Mouse (Mus musculus): ENCODE measurements around the gene Atp2b2. TPM values are rescaled to one million over a fixed set of nuclear protein-coding genes. Genes with fewer than 3 reads are reported as not detected.

The Atp2b2 gene
- polyA plus RNA-seq, 1 experiment from 2014 or later, result 0.15 TPM

- Histone ChIP-seq H3K36me3 (ENCODE audit: control insufficient read depth, insufficient read depth, low read length) (no peaks in the 10 kb centered on the region), H3K9ac (ENCODE audit: low read length) (no peak overlapping the region), H3K4me1 (replicated peaks; ENCODE audit: control insufficient read depth, insufficient read depth, low read length) (no peaks in the 10 kb centered on the region), H3K27ac (ENCODE audit: low read length) (no peak overlapping the region), H3K27me3 (ENCODE audit: control insufficient read depth, insufficient read depth, low read depth, low read length) (no peaks in the 10 kb centered on the region), H3K4me3 (ENCODE audit: low read length) (no peak overlapping the region), H3K9me3 (ENCODE audit: control insufficient read depth, low read length) (no peaks in the 10 kb centered on the region), H3K4me2 (ENCODE audit: low read depth, low read length) (no peak overlapping the region)
- ATAC-seq (ENCODE audit: low read depth), result no peak
- 46% methylated on average over 3 of the region's 3 CpGs for WGBS
Observed at GRCm38 (mm10) chr6:113879366-113879765, 163.0 kb downstream of the Atp2b2 start.

GRCm38 (mm10) chr6:113878510-113879128, 163.8 kb downstream of the Atp2b2 start:
- H3K4me3 ChIP-seq (ENCODE audit: low read length), result no peak overlapping the region
- no peak for ATAC-seq (ENCODE audit: low read depth)
- no peak overlapping the region for H3K9ac ChIP-seq (ENCODE audit: low read length)
- WGBS, result 76% methylated on average over 8 of the region's 8 CpGs
- H3K27me3 ChIP-seq (ENCODE audit: control insufficient read depth, insufficient read depth, low read depth, low read length), result no peaks in the 10 kb centered on the region
- no peaks in the 10 kb centered on the region for H3K4me1 ChIP-seq (replicated peaks; ENCODE audit: control insufficient read depth, insufficient read depth, low read length)
- no peak overlapping the region for H3K4me2 ChIP-seq (ENCODE audit: low read depth, low read length)
- H3K36me3 ChIP-seq (ENCODE audit: control insufficient read depth, insufficient read depth, low read length), result no peaks in the 10 kb centered on the region
- H3K27ac ChIP-seq (ENCODE audit: low read length), result no peak overlapping the region
- no peaks in the 10 kb centered on the region for H3K9me3 ChIP-seq (ENCODE audit: control insufficient read depth, low read length)

DNA sequence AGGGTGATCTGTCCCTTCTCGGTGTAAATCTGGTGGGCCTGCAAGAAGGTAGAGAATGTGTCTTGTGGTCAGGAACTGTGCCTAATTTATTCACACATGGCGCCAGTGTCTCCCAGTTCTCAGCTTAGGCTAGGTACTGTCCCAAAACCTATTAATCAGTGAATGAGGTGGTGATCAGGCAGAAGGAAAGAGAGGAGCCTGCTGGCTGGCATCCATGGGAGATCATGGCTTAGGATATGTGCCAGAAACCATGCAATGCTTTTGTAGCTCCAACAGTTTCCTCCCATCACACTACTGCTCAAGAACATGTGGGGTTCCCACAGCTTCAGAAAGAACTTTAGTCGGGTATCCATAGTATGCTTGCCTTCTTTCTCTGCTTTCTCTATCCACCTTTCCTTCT, 165.8 kb downstream of the Atp2b2 start:
- H3K9me3 ChIP-seq (ENCODE audit: control insufficient read depth, low read length), result no peaks in the 10 kb centered on the region
- ATAC-seq (ENCODE audit: low read depth), result no peak
- H3K4me2 ChIP-seq (ENCODE audit: low read depth, low read length), result no peak overlapping the region
- H3K4me3 ChIP-seq (ENCODE audit: low read length), result no peak overlapping the region
- no peaks in the 10 kb centered on the region for H3K4me1 ChIP-seq (replicated peaks; ENCODE audit: control insufficient read depth, insufficient read depth, low read length)
- WGBS, result 71% methylated on average over 3 of the region's 3 CpGs
- no peak overlapping the region for H3K27ac ChIP-seq (ENCODE audit: low read length)
- no peak overlapping the region for H3K9ac ChIP-seq (ENCODE audit: low read length)
- H3K27me3 ChIP-seq (ENCODE audit: control insufficient read depth, insufficient read depth, low read depth, low read length), result no peaks in the 10 kb centered on the region
- H3K36me3 ChIP-seq (ENCODE audit: control insufficient read depth, insufficient read depth, low read length), result no peaks in the 10 kb centered on the region

- H3K36me3 ChIP-seq (ENCODE audit: control insufficient read depth, insufficient read depth, low read length), result no peaks in the 10 kb centered on the region
- no peak overlapping the region for H3K27ac ChIP-seq (ENCODE audit: low read length)
- 57% methylated on average over 2 of the region's 2 CpGs for WGBS
- no peaks in the 10 kb centered on the region for H3K9me3 ChIP-seq (ENCODE audit: control insufficient read depth, low read length)
- H3K9ac ChIP-seq (ENCODE audit: low read length), result no peak overlapping the region
- H3K4me3 ChIP-seq (ENCODE audit: low read length), result no peak overlapping the region
- no peaks in the 10 kb centered on the region for H3K4me1 ChIP-seq (replicated peaks; ENCODE audit: control insufficient read depth, insufficient read depth, low read length)
- no peak for ATAC-seq (ENCODE audit: low read depth)
- no peak overlapping the region for H3K4me2 ChIP-seq (ENCODE audit: low read depth, low read length)
- no peaks in the 10 kb centered on the region for H3K27me3 ChIP-seq (ENCODE audit: control insufficient read depth, insufficient read depth, low read depth, low read length)
Observed at GRCm38 (mm10) chr6:113875201-113875600, 167.2 kb downstream of the Atp2b2 start.

DNA sequence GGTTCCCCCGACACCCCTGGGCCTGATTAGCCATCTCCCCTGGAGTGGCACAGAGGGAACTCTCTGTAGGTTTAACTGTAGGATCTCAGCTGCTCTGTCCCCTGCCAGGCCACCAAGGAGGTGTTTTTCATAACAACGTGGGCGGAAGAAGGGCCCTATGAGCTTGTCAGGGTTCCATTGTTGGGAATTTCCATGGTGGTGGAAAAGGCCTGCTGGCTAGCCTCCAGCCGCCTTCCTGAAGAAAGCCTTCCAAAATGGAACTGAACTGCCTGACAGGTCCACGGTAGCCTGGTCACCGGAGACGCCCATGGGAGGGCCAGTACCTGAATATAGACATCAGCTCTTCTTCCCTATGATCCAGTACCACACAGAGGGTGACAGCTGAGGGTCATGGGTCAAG, 169.8 kb downstream of the Atp2b2 start:
- H3K4me2 ChIP-seq (ENCODE audit: low read depth, low read length), result no peak overlapping the region
- H3K9ac ChIP-seq (ENCODE audit: low read length), result no peak overlapping the region
- no peaks in the 10 kb centered on the region for H3K36me3 ChIP-seq (ENCODE audit: control insufficient read depth, insufficient read depth, low read length)
- WGBS, result 66% methylated on average over 7 of the region's 7 CpGs
- no peak overlapping the region for H3K27ac ChIP-seq (ENCODE audit: low read length)
- H3K9me3 ChIP-seq (ENCODE audit: control insufficient read depth, low read length), result no peaks in the 10 kb centered on the region
- H3K4me3 ChIP-seq (ENCODE audit: low read length), result no peak overlapping the region
- no peaks in the 10 kb centered on the region for H3K4me1 ChIP-seq (replicated peaks; ENCODE audit: control insufficient read depth, insufficient read depth, low read length)
- no peak for ATAC-seq (ENCODE audit: low read depth)
- H3K27me3 ChIP-seq (ENCODE audit: control insufficient read depth, insufficient read depth, low read depth, low read length), result no peaks in the 10 kb centered on the region

- Histone ChIP-seq H3K4me1 (replicated peaks; ENCODE audit: control insufficient read depth, insufficient read depth, low read length) (no peaks in the 10 kb centered on the region), H3K9ac (ENCODE audit: low read length) (no peak overlapping the region), H3K9me3 (ENCODE audit: control insufficient read depth, low read length) (no peaks in the 10 kb centered on the region), H3K4me2 (ENCODE audit: low read depth, low read length) (no peak overlapping the region), H3K4me3 (ENCODE audit: low read length) (no peak overlapping the region), H3K36me3 (ENCODE audit: control insufficient read depth, insufficient read depth, low read length) (no peaks in the 10 kb centered on the region), H3K27ac (ENCODE audit: low read length) (no peak overlapping the region), H3K27me3 (ENCODE audit: control insufficient read depth, insufficient read depth, low read depth, low read length) (no peaks in the 10 kb centered on the region)
- 53% methylated on average over 9 of the region's 9 CpGs for WGBS
- ATAC-seq (ENCODE audit: low read depth), result no peak
Observed at GRCm38 (mm10) chr6:113870775-113871174, 171.6 kb downstream of the Atp2b2 start.

- peak; percentile 77 for ATAC-seq (ENCODE audit: low read depth)
- Histone ChIP-seq H3K4me2 (ENCODE audit: low read depth, low read length) (no peak overlapping the region), H3K9ac (ENCODE audit: low read length) (no peak overlapping the region), H3K36me3 (ENCODE audit: control insufficient read depth, insufficient read depth, low read length) (no peaks in the 10 kb centered on the region), H3K4me3 (ENCODE audit: low read length) (no peak overlapping the region), H3K27me3 (ENCODE audit: control insufficient read depth, insufficient read depth, low read depth, low read length) (no peaks in the 10 kb centered on the region), H3K9me3 (ENCODE audit: control insufficient read depth, low read length) (no peaks in the 10 kb centered on the region), H3K4me1 (replicated peaks; ENCODE audit: control insufficient read depth, insufficient read depth, low read length) (no peaks in the 10 kb centered on the region), H3K27ac (ENCODE audit: low read length) (no peak overlapping the region)
- 51% methylated on average over 6 of the region's 6 CpGs for WGBS
Observed at GRCm38 (mm10) chr6:113868552-113868951, 173.9 kb downstream of the Atp2b2 start.

DNA sequence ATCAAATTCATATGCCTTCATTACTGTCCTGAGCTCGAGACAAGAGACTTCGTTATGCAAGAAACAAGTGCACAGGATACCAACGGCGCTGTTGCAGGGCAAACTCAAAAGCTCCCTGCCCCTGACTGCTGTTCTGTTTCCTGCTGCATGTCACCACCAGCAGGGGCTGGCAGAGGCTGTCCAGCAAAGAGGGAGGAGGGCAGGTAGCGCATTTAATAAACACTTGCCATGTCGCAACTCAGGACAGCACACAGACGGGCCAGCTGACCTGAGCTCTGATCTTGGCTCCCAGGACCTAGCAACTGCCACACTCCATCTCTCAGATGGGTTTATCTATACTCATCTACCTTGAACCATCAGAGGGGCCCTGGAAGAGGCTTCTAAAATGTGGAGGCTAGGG, 176.7 kb downstream of the Atp2b2 start:
- Histone ChIP-seq H3K27ac (ENCODE audit: low read length) (no peak overlapping the region), H3K9me3 (ENCODE audit: control insufficient read depth, low read length) (no peaks in the 10 kb centered on the region), H3K4me3 (ENCODE audit: low read length) (no peak overlapping the region), H3K36me3 (ENCODE audit: control insufficient read depth, insufficient read depth, low read length) (no peaks in the 10 kb centered on the region), H3K4me1 (replicated peaks; ENCODE audit: control insufficient read depth, insufficient read depth, low read length) (no peaks in the 10 kb centered on the region), H3K27me3 (ENCODE audit: control insufficient read depth, insufficient read depth, low read depth, low read length) (no peaks in the 10 kb centered on the region), H3K9ac (ENCODE audit: low read length) (no peak overlapping the region), H3K4me2 (ENCODE audit: low read depth, low read length) (no peak overlapping the region)
- WGBS, result 60% methylated on average over 7 of the region's 7 CpGs
- ATAC-seq (ENCODE audit: low read depth), result no peak

- Histone ChIP-seq H3K4me2 (ENCODE audit: low read depth, low read length) (no peak overlapping the region), H3K9me3 (ENCODE audit: control insufficient read depth, low read length) (no peaks in the 10 kb centered on the region), H3K9ac (ENCODE audit: low read length) (no peak overlapping the region), H3K27ac (ENCODE audit: low read length) (no peak overlapping the region), H3K4me3 (ENCODE audit: low read length) (no peak overlapping the region), H3K36me3 (ENCODE audit: control insufficient read depth, insufficient read depth, low read length) (no peaks in the 10 kb centered on the region), H3K27me3 (ENCODE audit: control insufficient read depth, insufficient read depth, low read depth, low read length) (no peaks in the 10 kb centered on the region), H3K4me1 (replicated peaks; ENCODE audit: control insufficient read depth, insufficient read depth, low read length) (no peaks in the 10 kb centered on the region)
- ATAC-seq (ENCODE audit: low read depth), result no peak
- 40% methylated on average over 6 of the region's 8 CpGs for WGBS
Observed at GRCm38 (mm10) chr6:113864812-113865211, 177.6 kb downstream of the Atp2b2 start.

DNA sequence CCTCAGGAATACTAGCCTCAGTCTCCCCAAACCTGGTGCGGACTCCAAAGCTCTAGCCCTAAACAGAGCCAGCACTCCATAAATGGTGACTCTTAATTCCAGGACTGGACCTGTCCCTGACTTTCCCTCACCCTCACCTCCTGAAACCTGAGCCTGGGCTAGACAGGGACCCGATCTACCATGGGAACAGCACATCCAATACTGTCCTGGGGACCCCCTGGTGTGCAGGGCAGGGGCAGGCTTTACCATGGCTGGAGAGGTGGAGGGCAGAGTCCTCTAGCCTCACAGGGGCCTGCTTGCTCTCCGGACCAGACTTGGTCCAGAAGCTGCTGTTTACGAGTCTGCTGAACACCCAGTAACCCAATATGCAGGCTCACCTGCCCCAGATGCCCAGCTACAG, 179.5 kb downstream of the Atp2b2 start:
- Histone ChIP-seq H3K27me3 (ENCODE audit: control insufficient read depth, insufficient read depth, low read depth, low read length) (no peaks in the 10 kb centered on the region), H3K4me3 (ENCODE audit: low read length) (no peak overlapping the region), H3K27ac (ENCODE audit: low read length) (no peak overlapping the region), H3K4me1 (replicated peaks; ENCODE audit: control insufficient read depth, insufficient read depth, low read length) (no peaks in the 10 kb centered on the region), H3K36me3 (ENCODE audit: control insufficient read depth, insufficient read depth, low read length) (no peaks in the 10 kb centered on the region), H3K4me2 (ENCODE audit: low read depth, low read length) (no peak overlapping the region), H3K9ac (ENCODE audit: low read length) (no peak overlapping the region), H3K9me3 (ENCODE audit: control insufficient read depth, low read length) (no peaks in the 10 kb centered on the region)
- no peak for ATAC-seq (ENCODE audit: low read depth)
- WGBS, result 62% methylated on average over 4 of the region's 4 CpGs

Data from lung, embryonic 16.5 days (tissue).